Mouse (Mus musculus) liver, postnatal 0 days (tissue): ENCODE measurements at regions not wholly inside any gene's neighbourhood (a gene's known extent, or its start where the extent isn't known, plus 50 kb on each side); places are given as distances from the start of the nearest gene placed in this dataset.

ENCODE experiments used
- ATAC-seq: fragments of 200-750 bp; cut with Nextera tagmentation; 2 replicates; pipeline ENCODE4 v1.8.0; 2017; ENCODE audit warnings: mild to moderate bottlenecking, moderate library complexity
- DNase-seq: peaks from one replicate; pipeline ENCODE4 v3.0.0-alpha.2; 2016
- H3K27ac ChIP-seq: fragments of 300-500 bp; sonication (generic); 2 replicates; pipeline ENCODE4 v1.5.1; 2014; ENCODE audit warnings: antibody characterized with exemption, moderate library complexity, mild to moderate bottlenecking, low read depth
- H3K27me3 ChIP-seq: fragments of 300-500 bp; sonication (generic); 2 replicates; pipeline ENCODE4 v1.6.1; 2014; ENCODE audit warnings: low read length, control low read depth, mixed read lengths; ENCODE audit not compliant: insufficient read depth
- H3K36me3 ChIP-seq: fragments of 300-500 bp; sonication (generic); replicated peaks from 2 replicates; pipeline ENCODE4 v1.6.1; 2014; ENCODE audit warnings: mild to moderate bottlenecking, control low read depth, low read length, moderate library complexity, mixed read lengths; ENCODE audit not compliant: insufficient read depth
- H3K4me1 ChIP-seq: fragments of 300-500 bp; sonication (generic); 2 replicates; pipeline ENCODE4 v1.6.1; 2014; ENCODE audit warnings: antibody characterized with exemption, mild to moderate bottlenecking, control low read depth; ENCODE audit not compliant: insufficient read depth
- H3K4me2 ChIP-seq: fragments of 300-500 bp; sonication (generic); 2 replicates; pipeline ENCODE4 v1.6.1; 2014; ENCODE audit warnings: low read depth, mild to moderate bottlenecking, low read length, moderate library complexity, mixed read lengths
- H3K4me3 ChIP-seq: fragments of 300-500 bp; sonication (generic); 2 replicates; pipeline ENCODE4 v1.5.1; 2014; ENCODE audit warnings: low read depth, low read length
- H3K9ac ChIP-seq: fragments of 300-500 bp; sonication (generic); replicated peaks from 2 replicates; pipeline ENCODE4 v1.6.1; 2014; ENCODE audit warnings: mild to moderate bottlenecking, moderate library complexity
- H3K9me3 ChIP-seq: fragments of 300-500 bp; sonication (generic); 2 replicates; pipeline ENCODE4 v1.6.1; 2016; ENCODE audit warnings: mild to moderate bottlenecking, control low read depth, low read length, mixed read lengths
- CTCF ChIP-seq: sonication (generic); IDR thresholded peaks from 2 replicates; pipeline ENCODE4 v1.5.1; 2016; ENCODE audit warnings: antibody characterized with exemption, low read depth
- EP300 ChIP-seq: IDR thresholded peaks from 2 replicates; pipeline ENCODE4 v1.6.1; 2016; ENCODE audit warnings: antibody characterized with exemption, low read depth, mild to moderate bottlenecking
- WGBS: fragments of 180-500 bp; shearing (Covaris S2); extraction: QIAGEN DNeasy Blood & Tissue Kit; methylation state at CpG from one replicate; pipeline ENCODE4 v1.1.7; 2014; ENCODE audit not compliant: insufficient replicate concordance; 5-methylcytosine and 5-hydroxymethylcytosine counted together

DNA sequence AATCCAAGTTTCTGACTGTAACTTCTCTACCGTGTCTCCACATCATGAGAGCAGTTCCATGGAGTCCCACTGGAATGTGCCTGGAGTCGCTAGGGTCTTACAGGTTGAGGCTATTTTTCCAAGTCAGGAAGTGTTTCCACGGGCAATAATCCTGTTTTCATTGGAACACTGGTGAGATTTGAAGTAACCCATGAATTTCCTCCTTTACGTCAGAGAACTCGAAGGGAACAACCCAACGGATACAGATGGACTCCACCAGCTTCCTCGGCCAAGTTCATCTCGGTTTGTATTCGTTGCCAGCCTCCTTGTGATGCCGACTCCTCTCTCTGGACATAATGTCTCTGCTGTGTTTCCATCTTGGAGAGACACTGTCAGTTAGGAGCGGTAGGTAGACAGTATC, 237.4 kb upstream of the Ankrd55 start:
- H3K4me3 ChIP-seq: no peak overlapping the region
- H3K9me3 ChIP-seq: no peaks in the 10 kb centered on the region
- H3K9ac ChIP-seq: no peak overlapping the region
- 92% methylated on average over 11 of the region's 11 CpGs for WGBS
- no peak overlapping the region for H3K27ac ChIP-seq
- TF ChIP-seq EP300 (no peak), CTCF (no peak)
- H3K4me1 ChIP-seq: peaks cover 21% of the 10 kb centered on the region
- no peak for ATAC-seq
- H3K27me3 ChIP-seq: no peaks in the 10 kb centered on the region
- no peak for DNase-seq
- no peak overlapping the region for H3K4me2 ChIP-seq
- H3K36me3 ChIP-seq: no peaks in the 10 kb centered on the region

DNA sequence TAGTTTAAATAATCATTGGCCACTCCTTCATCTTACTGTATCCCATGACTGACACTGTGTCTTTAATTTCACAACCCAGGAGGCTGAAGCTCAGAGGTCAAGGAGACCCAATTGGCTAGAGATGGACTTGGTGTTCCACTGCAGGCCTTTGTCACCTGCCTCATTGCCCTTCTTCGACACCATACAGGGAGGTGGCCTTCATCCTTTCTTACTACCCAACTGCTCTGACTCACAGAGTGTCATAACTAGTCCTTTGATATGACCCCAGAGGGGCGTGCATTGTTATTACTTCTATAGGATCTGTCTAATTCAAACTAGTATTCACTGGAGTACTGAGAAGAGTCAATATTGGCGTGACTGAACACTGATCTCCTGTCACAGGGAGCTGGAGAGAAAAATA, 236.2 kb upstream of the Ankrd55 start:
- no peaks in the 10 kb centered on the region for H3K27me3 ChIP-seq
- no peak for DNase-seq
- peaks cover 14% of the 10 kb centered on the region for H3K4me1 ChIP-seq
- no peak overlapping the region for H3K4me3 ChIP-seq
- no peak overlapping the region for H3K9ac ChIP-seq
- no peak for ATAC-seq
- TF ChIP-seq EP300: no peak
- TF ChIP-seq CTCF: no peak
- no peaks in the 10 kb centered on the region for H3K36me3 ChIP-seq
- WGBS: 66% methylated on average over 3 of the region's 3 CpGs
- H3K4me2 ChIP-seq: no peak overlapping the region
- H3K9me3 ChIP-seq: no peaks in the 10 kb centered on the region
- H3K27ac ChIP-seq: no peak overlapping the region

GRCm38 (mm10) chr13:112052456-112052855, 235.8 kb upstream of the Ankrd55 start:
- H3K36me3 ChIP-seq: no peaks in the 10 kb centered on the region
- no peak for TF ChIP-seq EP300
- TF ChIP-seq CTCF: no peak
- no peak for DNase-seq
- no peak for ATAC-seq
- no peak overlapping the region for H3K27ac ChIP-seq
- peaks cover 17% of the 10 kb centered on the region for H3K4me1 ChIP-seq
- no peak overlapping the region for H3K4me2 ChIP-seq
- no peak overlapping the region for H3K9ac ChIP-seq
- no peak overlapping the region for H3K4me3 ChIP-seq
- 82% methylated on average over 3 of the region's 3 CpGs for WGBS
- H3K9me3 ChIP-seq: no peaks in the 10 kb centered on the region
- no peaks in the 10 kb centered on the region for H3K27me3 ChIP-seq

GRCm38 (mm10) chr13:112054879-112055371, 233.3 kb upstream of the Ankrd55 start:
- H3K4me1 ChIP-seq: peaks cover 24% of the 10 kb centered on the region
- ATAC-seq (peak; percentile 87), DNase-seq (no peak)
- no peaks in the 10 kb centered on the region for H3K36me3 ChIP-seq
- peak overlapping the region; percentile 84 for H3K27ac ChIP-seq
- H3K4me2 ChIP-seq: no peak overlapping the region
- TF ChIP-seq EP300: peak; percentile 56
- TF ChIP-seq CTCF: no peak
- H3K27me3 ChIP-seq: no peaks in the 10 kb centered on the region
- 66% methylated on average over 6 of the region's 6 CpGs for WGBS
- H3K4me3 ChIP-seq: no peak overlapping the region
- H3K9ac ChIP-seq: no peak overlapping the region
- H3K9me3 ChIP-seq: no peaks in the 10 kb centered on the region

DNA sequence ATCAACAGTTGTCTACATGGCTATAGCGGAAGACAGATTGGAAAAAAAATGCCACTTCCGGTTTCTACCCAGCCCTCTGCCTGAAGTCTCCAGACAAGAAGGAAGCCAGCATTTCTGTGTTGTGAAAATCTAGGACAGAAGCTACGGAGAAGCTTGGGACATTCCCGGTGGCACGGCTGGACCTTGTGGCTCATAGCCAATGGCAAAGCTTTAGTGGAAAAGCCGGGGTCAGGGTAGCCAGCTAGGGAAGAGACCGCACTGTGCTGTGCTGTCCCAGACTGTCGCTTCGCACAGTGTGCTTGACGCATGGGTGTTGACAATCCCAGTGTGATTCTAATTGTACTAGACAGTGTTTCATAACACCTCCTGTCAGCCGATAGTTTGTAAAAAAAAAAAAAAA, 230.0 kb upstream of the Ankrd55 start:
- no peak for TF ChIP-seq CTCF
- no peak for TF ChIP-seq EP300
- WGBS: 58% methylated on average over 11 of the region's 11 CpGs
- peak overlapping the region; percentile 49; the same call in 1 of the 2 replicates for H3K27ac ChIP-seq
- H3K9ac ChIP-seq: no peak overlapping the region
- no peaks in the 10 kb centered on the region for H3K27me3 ChIP-seq
- H3K4me1 ChIP-seq: peaks cover 30% of the 10 kb centered on the region
- peak; percentile 41 for DNase-seq
- H3K4me3 ChIP-seq: no peak overlapping the region
- H3K9me3 ChIP-seq: no peaks in the 10 kb centered on the region
- ATAC-seq: peak; percentile 64
- no peaks in the 10 kb centered on the region for H3K36me3 ChIP-seq
- no peak overlapping the region for H3K4me2 ChIP-seq

GRCm38 (mm10) chr13:112058771-112059170, 229.5 kb upstream of the Ankrd55 start:
- Histone ChIP-seq H3K9me3 (no peaks in the 10 kb centered on the region), H3K9ac (no peak overlapping the region), H3K4me1 (peaks cover 35% of the 10 kb centered on the region), H3K4me2 (no peak overlapping the region), H3K27me3 (no peaks in the 10 kb centered on the region), H3K36me3 (no peaks in the 10 kb centered on the region), H3K4me3 (no peak overlapping the region), H3K27ac (no peak overlapping the region)
- ATAC-seq (no peak), DNase-seq (no peak)
- TF ChIP-seq CTCF: no peak
- no peak for TF ChIP-seq EP300
- whole genome bisulfite sequencing: 72% methylated on average over 6 of the region's 6 CpGs

DNA sequence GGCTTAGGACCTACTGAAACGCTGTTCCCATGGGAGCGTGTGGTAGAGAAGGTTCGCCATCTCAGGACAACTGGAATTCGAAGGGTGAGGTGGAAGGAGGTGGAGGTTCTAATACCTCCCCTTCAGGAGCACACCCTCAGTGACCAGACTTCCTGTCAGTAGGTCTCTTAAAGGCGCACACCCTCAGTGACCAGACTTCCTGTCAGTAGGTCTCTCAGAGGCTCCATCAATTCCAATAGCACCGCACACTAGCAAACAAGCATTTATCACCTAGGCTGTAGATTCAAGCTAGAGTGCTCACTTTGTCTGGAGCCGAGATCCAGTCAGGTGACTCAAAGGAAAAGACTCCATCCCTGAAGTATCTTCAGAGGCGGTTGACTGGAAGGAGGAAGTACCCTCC, 226.2 kb upstream of the Ankrd55 start:
- TF ChIP-seq EP300: no peak
- no peak for TF ChIP-seq CTCF
- WGBS: 66% methylated on average over 8 of the region's 8 CpGs
- no peak overlapping the region for H3K27ac ChIP-seq
- H3K9ac ChIP-seq: no peak overlapping the region
- H3K4me2 ChIP-seq: no peak overlapping the region
- H3K9me3 ChIP-seq: no peaks in the 10 kb centered on the region
- peaks cover 34% of the 10 kb centered on the region for H3K4me1 ChIP-seq
- ATAC-seq (no peak), DNase-seq (no peak)
- 0 out of 2 replicates have a peak, but pooled peaks cover 4% of the 10 kb centered on the region for H3K27me3 ChIP-seq
- no peak overlapping the region for H3K4me3 ChIP-seq
- H3K36me3 ChIP-seq: no peaks in the 10 kb centered on the region
